Mouse (Mus musculus): ENCODE measurements around the gene Hdac9. TPM values are rescaled to one million over a fixed set of nuclear protein-coding genes. Genes with fewer than 3 reads are reported as not detected.

Hdac9 gene
- total RNA-seq, 4 experiments from 2014 or later, result 40.9 to 48.6 (median 44.8) TPM

GRCm38 (mm10) chr12:34231621-34232150, 685.2 kb downstream of the Hdac9 start:
- peak; percentile 9 to 39 for DNase-seq (ENCODE audit: low spot score in 2 of 2)

GRCm38 (mm10) chr12:34224505-34224904, 692.4 kb downstream of the Hdac9 start:
- DNase-seq (ENCODE audit: low spot score in 2 of 2), result no peak

- DNase-seq (ENCODE audit: low spot score in 2 of 2), result no peak
Measured at GRCm38 (mm10) chr12:34221014-34221413, 695.9 kb downstream of the Hdac9 start.

GRCm38 (mm10) chr12:34220051-34220926, 696.6 kb downstream of the Hdac9 start:
- no peak for DNase-seq (ENCODE audit: low spot score in 2 of 2)

GRCm38 (mm10) chr12:34218561-34218960, 698.3 kb downstream of the Hdac9 start:
- no peak for DNase-seq (ENCODE audit: low spot score in 2 of 2)

GRCm38 (mm10) chr12:34215023-34216020, 701.6 kb downstream of the Hdac9 start:
- no peak for DNase-seq (ENCODE audit: low spot score in 2 of 2)

GRCm38 (mm10) chr12:34212162-34212561, 704.7 kb downstream of the Hdac9 start:
- DNase-seq (ENCODE audit: low spot score in 2 of 2), result no peak

GRCm38 (mm10) chr12:34201471-34201870, 715.4 kb downstream of the Hdac9 start:
- DNase-seq (ENCODE audit: low spot score in 2 of 2), result no peak

GRCm38 (mm10) chr12:34200030-34200446, 716.9 kb downstream of the Hdac9 start:
- DNase-seq (ENCODE audit: low spot score in 2 of 2), result no peak

- DNase-seq (ENCODE audit: low spot score in 2 of 2), result no peak
Measured at GRCm38 (mm10) chr12:34195155-34195828, 721.6 kb downstream of the Hdac9 start.

GRCm38 (mm10) chr12:34194116-34194515, 722.8 kb downstream of the Hdac9 start:
- DNase-seq (ENCODE audit: low spot score in 2 of 2), result no peak

- no peak for DNase-seq (ENCODE audit: low spot score in 2 of 2)
Measured at GRCm38 (mm10) chr12:34191246-34191645, 725.6 kb downstream of the Hdac9 start.

- DNase-seq (ENCODE audit: low spot score in 2 of 2), result no peak
Measured at GRCm38 (mm10) chr12:34178931-34179330, 738.0 kb downstream of the Hdac9 start.

- no peak for DNase-seq (ENCODE audit: low spot score in 2 of 2)
Measured at GRCm38 (mm10) chr12:34176790-34177189, 740.1 kb downstream of the Hdac9 start.

GRCm38 (mm10) chr12:34173036-34173435, 743.9 kb downstream of the Hdac9 start:
- DNase-seq (ENCODE audit: low spot score in 2 of 2), result peak; percentile 28 to 65

- DNase-seq (ENCODE audit: low spot score in 2 of 2), result no peak
Measured at GRCm38 (mm10) chr12:34170601-34171000, 746.3 kb downstream of the Hdac9 start.

- DNase-seq (ENCODE audit: low spot score in 2 of 2), result peak in 1 of 2 experiments; percentile 22
Measured at GRCm38 (mm10) chr12:34165674-34166073, 751.2 kb downstream of the Hdac9 start.

GRCm38 (mm10) chr12:34156301-34156700, 760.6 kb downstream of the Hdac9 start:
- no peak for DNase-seq (ENCODE audit: low spot score in 2 of 2)

GRCm38 (mm10) chr12:34155740-34156139, 761.2 kb downstream of the Hdac9 start:
- no peak for DNase-seq (ENCODE audit: low spot score in 2 of 2)

- no peak for DNase-seq (ENCODE audit: low spot score in 2 of 2)
Measured at GRCm38 (mm10) chr12:34154757-34155156, 762.1 kb downstream of the Hdac9 start.

- DNase-seq (ENCODE audit: low spot score in 2 of 2), result no peak
Measured at GRCm38 (mm10) chr12:34151336-34151735, 765.6 kb downstream of the Hdac9 start.
